9 mouse cellular contexts compared by ENCODE assay signal in the genomic region with DNA sequence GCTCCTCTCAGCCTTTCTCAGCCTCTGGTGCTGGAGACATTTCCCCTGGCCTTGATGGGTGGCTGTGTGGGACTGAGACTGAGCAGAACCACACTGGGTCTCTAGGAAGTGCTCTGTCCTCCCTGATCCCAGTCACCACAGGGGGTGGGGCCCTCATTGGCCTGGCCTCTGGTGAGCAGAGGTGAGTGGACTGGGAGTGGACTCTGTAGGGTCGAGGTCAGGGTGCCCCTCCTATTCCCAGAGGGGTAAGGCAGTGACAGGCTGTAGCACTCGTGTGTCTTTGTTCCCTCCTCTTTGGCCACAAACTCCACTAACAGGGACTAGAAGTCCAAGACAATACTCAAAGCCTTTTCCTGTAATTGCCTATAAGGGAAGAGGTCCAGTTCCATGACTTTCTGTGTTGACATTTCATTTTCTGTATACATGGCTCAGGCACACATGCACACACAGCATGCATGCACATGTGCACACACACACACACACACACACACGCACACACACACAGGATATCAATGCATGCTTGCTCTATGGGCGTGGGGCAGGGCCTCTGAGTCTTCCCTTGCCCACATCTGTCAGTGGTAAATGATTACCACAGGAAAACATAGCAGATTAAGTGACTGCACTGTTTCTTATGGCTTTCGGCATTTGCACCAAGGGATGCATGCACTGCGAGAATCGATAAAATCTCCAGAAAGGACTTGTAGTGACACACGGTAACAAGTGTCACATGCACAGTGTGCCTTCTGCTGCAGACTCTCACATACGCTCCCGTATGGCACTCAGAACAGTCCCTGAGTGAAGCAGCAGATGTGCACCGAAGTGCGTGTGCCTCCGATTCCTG.
A peak's percentile ranks its signal among the peaks of the same experiment; 100 is the strongest.
DNase-seq lines count a peak whose midpoint lies in the region; ATAC-seq lines count a peak whose summit lies in the region.
"Had no signal": no experiment of that assay in that cellular context is flagged by ENCODE, and none has a peak within 500 bp of the region (broad histone marks: within the 10 kb centered on the region; RNA-seq: fewer than 3 reads in every experiment).

No protein-coding gene starts in this region.

- DNase-seq in thymus, postnatal 0 days (ENCODE audit: low spot score), result peak; percentile 19
- DNase-seq in thymus, postnatal 36 days, result no peak
- peak; percentile 51 for DNase-seq in heart, postnatal 25 days (ENCODE audit: low spot score)
- DNase-seq in limb, embryonic 10.5 days (ENCODE audit: low spot score), result no peak
- no peak for DNase-seq in left cerebral cortex, postnatal 25 days (ENCODE audit: low spot score in 2 of 2)
- DNase-seq in spleen, postnatal 4 days (ENCODE audit: low spot score in 2 of 2), result no peak

- intact Hi-C loops in heart, postnatal 25 days (cut with DNase I), result loop anchor here (5.0 kb wide), 1 partner anchor 335 kb away; no protein-coding TSS in a partner anchor
- intact Hi-C loops in left cerebral cortex, postnatal 25 days (cut with DNase I), result loop anchor here (5.0 kb wide), 2 partner anchors 285 to 475 kb away; no protein-coding TSS in a partner anchor

- H3K9ac ChIP-seq in neural tube, embryonic 14.5 days (replicated peaks; ENCODE audit: low read depth, low read length), result no peak overlapping the region; the same call in 1 of the 2 replicates

- 69% methylated on average over 13 of the region's 13 CpGs for WGBS in limb, embryonic 10.5 days
- 50% methylated on average over 13 of the region's 13 CpGs for WGBS in neural tube, embryonic 14.5 days

- peaks cover 22% of the 10 kb centered on the region for H3K36me3 ChIP-seq in limb, embryonic 10.5 days
- H3K36me3 ChIP-seq in neural tube, embryonic 14.5 days (ENCODE audit: control insufficient read depth, insufficient read depth, low read length), result peaks cover 6% of the 10 kb centered on the region; the same call in 1 of the 2 replicates

- H3K4me1 ChIP-seq in limb, embryonic 10.5 days, result peaks cover 35% of the 10 kb centered on the region
- peaks cover 31% of the 10 kb centered on the region; the same call in 1 of the 2 replicates for H3K4me1 ChIP-seq in neural tube, embryonic 14.5 days (ENCODE audit: control insufficient read depth, insufficient read depth, low read length)

- no peak overlapping the region for H3K4me2 ChIP-seq in neural tube, embryonic 14.5 days (ENCODE audit: low read depth, low read length)

- peak overlapping the region; percentile 42 for H3K27ac ChIP-seq in limb, embryonic 10.5 days
- peak overlapping the region; percentile 72 for H3K27ac ChIP-seq in neural tube, embryonic 14.5 days (ENCODE audit: low read depth, low read length)
- H3K27ac ChIP-seq: macrophage had no signal

- H3K9me3 ChIP-seq in limb, embryonic 10.5 days (replicated peaks), result no peaks in the 10 kb centered on the region; the same call in 1 of the 2 replicates
- H3K9me3 ChIP-seq in neural tube, embryonic 14.5 days (ENCODE audit: control insufficient read depth, low read length), result no peaks in the 10 kb centered on the region

- no peak overlapping the region for H3K4me3 ChIP-seq in limb, embryonic 10.5 days
- H3K4me3 ChIP-seq in neural tube, embryonic 14.5 days (ENCODE audit: low read depth, low read length), result no peak overlapping the region

- ATAC-seq in neural tube, embryonic 14.5 days (ENCODE audit: low read depth), result no peak
- no peak for ATAC-seq in megakaryocyte-erythroid progenitor cell, adult 5-6 weeks (replicated peaks; ENCODE audit: low FRiP score, low TSS enrichment, poor library complexity, severe bottlenecking)

- no peaks in the 10 kb centered on the region for H3K27me3 ChIP-seq in limb, embryonic 10.5 days (ENCODE audit: low read depth, poor library complexity, severe bottlenecking)
- no peaks in the 10 kb centered on the region for H3K27me3 ChIP-seq in neural tube, embryonic 14.5 days (ENCODE audit: control insufficient read depth, insufficient read depth, low read length)

Comparison
In these comparisons a context has a peak if more than half of its experiments do, and no peak if none do; other contexts are left out.
1. DNase-seq: peak in thymus, postnatal 0 days (single experiment) and heart, postnatal 25 days (single experiment); none in thymus, postnatal 36 days (0 of 2), limb, embryonic 10.5 days (single experiment), left cerebral cortex, postnatal 25 days (0 of 2) and spleen, postnatal 4 days (0 of 2).